Mouse (Mus musculus): Measurements from ENCODE around the gene Atp5h. TPM values are rescaled to one million over a fixed set of nuclear protein-coding genes. Genes with fewer than 3 reads are reported as not detected.

Gene Atp5h
- polyA plus RNA-seq (2014; fragmentation: Illumina TruSeq; extraction: RNeasy Lipid Tissue Mini Kit (QIAGEN cat#74804)) = 364 TPM

DNA sequence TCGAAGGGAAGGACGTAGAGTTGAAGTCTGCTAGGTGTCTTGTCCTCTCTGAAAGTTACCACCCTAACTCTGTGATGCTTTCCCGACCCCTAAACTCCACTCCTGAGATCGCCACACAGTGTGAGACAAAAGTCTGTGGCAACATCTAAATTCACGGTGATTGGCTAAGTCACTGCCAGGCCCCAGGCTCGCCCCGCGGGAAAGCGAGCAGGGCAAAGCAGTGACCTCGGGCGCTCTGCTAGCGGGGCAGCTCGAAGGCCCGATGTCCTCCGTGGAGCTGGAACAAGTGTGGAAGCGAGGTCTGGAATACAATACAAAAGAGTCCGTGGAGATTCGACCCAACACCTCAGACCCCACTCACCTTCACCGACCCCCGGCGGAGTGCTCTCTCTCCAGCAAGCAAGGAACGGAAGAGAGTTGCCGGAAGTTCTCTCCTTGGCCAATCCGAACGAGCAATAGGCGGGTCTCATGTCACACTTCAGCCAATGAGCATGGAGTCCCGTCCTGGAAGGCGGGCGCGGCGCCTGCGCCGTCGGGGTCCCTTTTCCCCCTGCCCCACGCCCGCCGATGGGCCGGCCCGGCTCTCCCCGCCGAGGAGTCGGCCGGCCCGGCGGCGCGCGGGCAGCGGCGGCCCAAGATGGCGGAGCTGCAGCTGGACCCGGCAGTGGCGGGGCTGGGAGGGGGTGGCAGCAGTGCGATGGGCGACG, at the start of gene Atp5h, which contains the start of gene Kctd2:
TSS of gene Atp5h (minus strand) at position 432 of the 707 bp plus-strand sequence.
TSS of gene Kctd2 (plus strand) at position 598 of the 707 bp plus-strand sequence.

DNA sequence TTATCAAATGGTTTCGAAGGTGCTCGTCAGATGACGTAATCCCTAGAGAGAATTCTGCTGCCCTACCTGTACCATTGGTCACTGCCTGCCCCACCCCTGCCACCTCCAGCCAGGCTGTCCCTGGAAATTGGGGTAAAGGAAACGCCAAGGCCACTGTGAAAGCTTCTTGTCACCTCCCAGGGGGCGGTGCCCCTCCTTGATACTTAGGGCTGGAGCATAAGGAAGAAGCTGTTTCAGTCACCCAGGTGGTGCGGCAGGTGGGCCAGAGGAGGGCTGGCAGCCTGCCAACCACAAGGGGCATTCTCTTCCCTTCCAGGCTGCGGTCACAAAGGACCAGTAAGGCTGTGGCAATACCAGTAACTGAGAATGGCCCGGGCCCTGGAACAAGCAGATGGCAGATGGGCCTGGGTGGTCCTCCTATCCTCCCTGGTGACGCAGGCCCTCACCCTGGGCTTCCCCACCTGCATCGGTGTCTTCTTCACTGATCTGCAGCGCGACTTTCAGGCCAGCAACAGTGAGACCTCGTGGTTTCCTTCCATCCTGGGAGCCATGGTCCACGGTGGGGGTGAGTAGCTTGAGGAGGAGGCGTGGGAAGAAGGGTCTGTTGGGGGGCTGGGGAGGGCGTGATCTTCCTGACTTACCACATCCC, 42.6 kb upstream of the Atp5h start, which contains the start of gene Slc16a5:
TSS of gene Slc16a5 (plus strand) at position 232 of the 649 bp plus-strand sequence.

DNA sequence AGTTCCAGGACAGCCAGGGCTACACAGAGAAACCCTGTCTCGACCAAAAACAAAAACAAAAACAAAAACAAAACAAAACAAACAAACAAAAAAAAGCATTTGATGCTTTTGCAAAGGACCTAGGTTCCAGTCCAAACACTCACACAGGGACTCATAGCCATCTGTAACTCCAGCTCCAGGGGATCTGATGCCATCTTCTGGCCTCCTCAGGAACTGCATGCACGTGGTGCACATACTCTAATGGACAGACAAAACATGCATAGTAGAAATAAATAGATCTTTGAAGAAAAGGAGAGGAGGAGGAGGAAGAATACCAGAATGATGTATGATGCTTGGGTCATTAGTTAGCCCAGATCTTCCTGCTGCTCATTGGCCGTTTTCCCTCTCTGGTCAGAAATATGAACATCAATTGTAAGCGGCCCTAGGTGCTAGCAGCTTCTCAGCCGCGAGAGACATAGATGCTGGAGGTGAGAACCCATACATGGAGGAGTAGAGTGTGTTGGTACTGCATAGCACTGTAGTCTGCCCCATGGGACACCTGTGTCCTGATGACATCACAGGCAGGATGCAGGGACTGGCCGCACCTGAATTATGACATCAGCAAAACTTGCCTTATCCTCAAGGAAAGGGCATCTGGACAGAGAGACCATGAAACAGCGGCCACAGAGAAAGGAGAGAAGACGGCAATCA, 20.3 kb upstream of the Atp5h start, which contains the start of gene Trim80:
TSS of gene Trim80 (plus strand) at position 640 of the 690 bp plus-strand sequence.

DNA sequence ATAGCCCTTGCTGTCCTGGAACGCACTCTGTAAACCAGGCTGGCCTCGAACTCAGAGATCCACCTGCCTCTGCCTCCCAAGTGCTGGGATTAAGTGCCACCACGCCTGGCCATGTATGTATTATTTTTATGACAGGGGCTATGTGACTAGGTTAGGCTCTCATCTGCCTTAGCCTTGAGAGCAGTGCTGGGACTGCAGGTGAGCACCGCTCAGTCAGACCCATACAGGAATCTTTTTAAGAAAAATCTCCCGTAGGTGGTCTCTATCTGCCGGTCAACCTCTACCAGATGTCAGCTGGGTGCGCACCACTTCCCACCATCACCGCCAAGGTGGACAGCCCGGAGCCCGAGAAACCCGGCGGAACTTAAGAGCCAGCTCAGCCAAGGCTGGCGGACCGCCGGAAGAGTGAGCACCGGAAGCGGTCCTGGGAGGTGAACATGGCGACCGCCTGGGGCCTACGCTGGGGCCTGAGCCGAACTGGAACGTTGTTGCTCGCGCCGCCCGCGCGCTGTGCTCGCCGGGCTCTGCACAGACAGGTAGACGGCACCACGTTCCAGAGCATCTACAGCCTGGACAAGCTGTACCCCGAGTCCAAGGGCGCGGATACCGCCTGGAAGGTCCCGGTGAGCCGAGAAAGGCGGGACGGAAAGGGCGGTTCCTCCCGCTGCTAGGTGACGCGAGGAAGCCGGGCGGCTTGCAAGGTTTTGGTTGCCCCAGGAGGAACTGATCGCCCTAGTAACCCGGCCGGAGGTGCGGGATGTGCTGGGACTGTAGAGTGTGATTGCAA, 16.2 kb downstream of the Atp5h start, which contains the start of gene Mrpl58:
TSS of gene Mrpl58 (plus strand) at position 415 of the 787 bp plus-strand sequence.

DNA sequence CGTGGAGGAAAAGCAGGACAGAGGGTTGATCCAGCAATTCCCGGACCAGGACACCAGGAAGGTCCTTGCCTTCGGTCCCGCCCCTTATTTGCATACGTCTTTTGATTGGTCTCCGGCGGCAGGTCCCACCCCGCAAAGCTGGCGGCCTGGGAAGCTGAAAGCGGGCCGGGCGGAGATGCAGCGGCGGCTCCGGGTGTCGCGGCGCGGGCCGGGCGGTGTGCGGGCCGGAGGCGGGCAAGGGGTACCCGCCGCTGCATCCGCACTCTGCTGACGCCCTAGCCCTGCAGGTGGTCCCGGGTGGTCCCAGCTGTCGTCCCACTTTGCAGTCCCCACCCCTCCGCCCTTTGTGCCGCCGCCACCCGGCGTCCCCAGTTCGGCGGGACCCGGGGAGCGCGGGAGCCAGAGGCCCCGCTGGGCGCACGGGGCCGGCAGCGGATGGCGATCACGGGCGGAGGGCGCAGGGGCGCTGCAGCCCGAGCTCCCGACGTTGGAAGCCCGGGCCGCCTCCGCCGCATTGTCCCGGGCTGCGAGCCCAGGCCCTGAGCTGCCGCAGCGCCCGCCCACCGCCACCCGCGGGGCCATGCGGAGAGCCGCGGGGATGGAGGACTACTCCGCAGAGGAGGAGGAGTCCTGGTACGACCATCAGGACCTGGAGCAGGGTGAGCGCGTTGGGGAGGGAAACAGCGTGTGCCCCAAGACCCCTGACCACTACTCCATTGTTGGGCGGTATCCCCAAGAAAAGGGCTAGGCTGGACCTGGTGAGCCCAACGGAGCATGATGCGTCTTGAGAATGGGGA, 37.8 kb downstream of the Atp5h start, which contains the start of gene Cdr2l:
TSS of gene Cdr2l (plus strand) at position 174 of the 797 bp plus-strand sequence.

DNA sequence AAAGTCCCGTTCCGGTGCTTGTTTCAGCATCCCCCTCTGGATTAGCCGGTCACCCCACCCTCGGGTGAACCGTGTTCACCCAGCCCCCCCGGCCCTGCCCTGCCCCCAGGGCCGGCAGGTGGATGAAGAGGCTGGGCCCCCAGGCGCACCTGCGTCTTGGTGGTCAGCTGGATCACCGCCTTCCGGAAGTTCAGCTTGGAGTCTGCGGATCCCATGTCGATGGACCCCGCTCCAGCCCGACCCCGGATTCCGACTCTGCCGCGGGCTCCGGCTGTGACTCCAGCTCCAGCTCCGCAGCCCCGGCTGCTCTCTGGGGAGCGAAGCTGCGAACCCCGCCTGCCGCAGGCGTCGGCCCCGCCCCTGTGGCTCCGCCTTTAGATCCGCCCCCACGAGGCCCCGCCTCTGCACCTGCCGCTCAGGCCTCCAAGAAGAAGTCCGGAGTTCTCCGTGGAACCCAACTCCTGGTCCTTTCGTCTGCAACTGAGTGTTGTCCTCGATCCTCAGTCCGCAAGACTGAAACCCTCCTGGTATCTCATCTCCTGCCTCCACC, 52.3 kb downstream of the Atp5h start, which contains the start of gene Hid1:
TSS of gene Hid1 (minus strand) at position 362 of the 550 bp plus-strand sequence.

Other genes starting within 250 kb of the Atp5h start
- gene Tmem104, start 232.5 kb downstream of the Atp5h start, polyA plus RNA-seq (2014; fragmentation: Illumina TruSeq; extraction: RNeasy Lipid Tissue Mini Kit (QIAGEN cat#74804)) = 0.71 TPM
- gene Nat9, start 232.1 kb downstream of the Atp5h start, polyA plus RNA-seq (2014; fragmentation: Illumina TruSeq; extraction: RNeasy Lipid Tissue Mini Kit (QIAGEN cat#74804)) = 0.74 TPM
- not detected for gene Grin2c, start 152.7 kb downstream of the Atp5h start, polyA plus RNA-seq (2014; fragmentation: Illumina TruSeq; extraction: RNeasy Lipid Tissue Mini Kit (QIAGEN cat#74804))
- gene Fdxr, start 142.9 kb downstream of the Atp5h start, polyA plus RNA-seq (2014; fragmentation: Illumina TruSeq; extraction: RNeasy Lipid Tissue Mini Kit (QIAGEN cat#74804)) = 11.9 TPM
- gene Fads6, start 122.3 kb downstream of the Atp5h start, polyA plus RNA-seq (2014; fragmentation: Illumina TruSeq; extraction: RNeasy Lipid Tissue Mini Kit (QIAGEN cat#74804)) = 13.5 TPM
- not detected for gene Otop2, start 112.8 kb downstream of the Atp5h start, polyA plus RNA-seq (2014; fragmentation: Illumina TruSeq; extraction: RNeasy Lipid Tissue Mini Kit (QIAGEN cat#74804))
- gene Ush1g, start 97.9 kb downstream of the Atp5h start, polyA plus RNA-seq (2014; fragmentation: Illumina TruSeq; extraction: RNeasy Lipid Tissue Mini Kit (QIAGEN cat#74804)) = 0.60 TPM
- not detected for gene Otop3, start 85.2 kb downstream of the Atp5h start, polyA plus RNA-seq (2014; fragmentation: Illumina TruSeq; extraction: RNeasy Lipid Tissue Mini Kit (QIAGEN cat#74804))
- 1.3 TPM for gene Hid1, start 52.2 kb downstream of the Atp5h start, polyA plus RNA-seq (2014; fragmentation: Illumina TruSeq; extraction: RNeasy Lipid Tissue Mini Kit (QIAGEN cat#74804))
- gene Cdr2l, start 38.0 kb downstream of the Atp5h start, polyA plus RNA-seq (2014; fragmentation: Illumina TruSeq; extraction: RNeasy Lipid Tissue Mini Kit (QIAGEN cat#74804)) = 0.46 TPM
- 5.3 TPM for gene Mrpl58, start 16.2 kb downstream of the Atp5h start, polyA plus RNA-seq (2014; fragmentation: Illumina TruSeq; extraction: RNeasy Lipid Tissue Mini Kit (QIAGEN cat#74804))
- gene Kctd2, start 166 bp upstream of the Atp5h start, polyA plus RNA-seq (2014; fragmentation: Illumina TruSeq; extraction: RNeasy Lipid Tissue Mini Kit (QIAGEN cat#74804)) = 21.3 TPM
- not detected for gene Trim80, start 20.6 kb upstream of the Atp5h start, polyA plus RNA-seq (2014; fragmentation: Illumina TruSeq; extraction: RNeasy Lipid Tissue Mini Kit (QIAGEN cat#74804))
- gene Slc16a5, start 42.5 kb upstream of the Atp5h start, polyA plus RNA-seq (2014; fragmentation: Illumina TruSeq; extraction: RNeasy Lipid Tissue Mini Kit (QIAGEN cat#74804)) = not detected
- 0.86 TPM for gene Armc7, start 55.7 kb upstream of the Atp5h start, polyA plus RNA-seq (2014; fragmentation: Illumina TruSeq; extraction: RNeasy Lipid Tissue Mini Kit (QIAGEN cat#74804))
- 0.63 TPM for gene Nt5c, start 71.9 kb upstream of the Atp5h start, polyA plus RNA-seq (2014; fragmentation: Illumina TruSeq; extraction: RNeasy Lipid Tissue Mini Kit (QIAGEN cat#74804))
- 20.2 TPM for gene Jpt1, start 94.4 kb upstream of the Atp5h start, polyA plus RNA-seq (2014; fragmentation: Illumina TruSeq; extraction: RNeasy Lipid Tissue Mini Kit (QIAGEN cat#74804))
- 2,747 TPM for gene Sumo2, start 116.3 kb upstream of the Atp5h start, polyA plus RNA-seq (2014; fragmentation: Illumina TruSeq; extraction: RNeasy Lipid Tissue Mini Kit (QIAGEN cat#74804))
- gene Nup85, start 144.5 kb upstream of the Atp5h start, polyA plus RNA-seq (2014; fragmentation: Illumina TruSeq; extraction: RNeasy Lipid Tissue Mini Kit (QIAGEN cat#74804)) = 46.6 TPM
- gene Mrps7, start 184.0 kb upstream of the Atp5h start, polyA plus RNA-seq (2014; fragmentation: Illumina TruSeq; extraction: RNeasy Lipid Tissue Mini Kit (QIAGEN cat#74804)) = 3.8 TPM
- 4.0 TPM for gene Gga3, start 184.1 kb upstream of the Atp5h start, polyA plus RNA-seq (2014; fragmentation: Illumina TruSeq; extraction: RNeasy Lipid Tissue Mini Kit (QIAGEN cat#74804))
- gene Mif4gd, start 193.0 kb upstream of the Atp5h start, polyA plus RNA-seq (2014; fragmentation: Illumina TruSeq; extraction: RNeasy Lipid Tissue Mini Kit (QIAGEN cat#74804)) = 13.5 TPM
- gene Slc25a19, start 208.3 kb upstream of the Atp5h start, polyA plus RNA-seq (2014; fragmentation: Illumina TruSeq; extraction: RNeasy Lipid Tissue Mini Kit (QIAGEN cat#74804)) = 2.7 TPM